Mouse (Mus musculus): ENCODE measurements around the gene Slc25a39. TPM values are rescaled to one million over a fixed set of nuclear protein-coding genes. Genes with fewer than 3 reads are reported as not detected.

Gene Slc25a39
- total and polyA plus RNA-seq, 3 experiments, result 108 to 226 (median 199) TPM

DNA sequence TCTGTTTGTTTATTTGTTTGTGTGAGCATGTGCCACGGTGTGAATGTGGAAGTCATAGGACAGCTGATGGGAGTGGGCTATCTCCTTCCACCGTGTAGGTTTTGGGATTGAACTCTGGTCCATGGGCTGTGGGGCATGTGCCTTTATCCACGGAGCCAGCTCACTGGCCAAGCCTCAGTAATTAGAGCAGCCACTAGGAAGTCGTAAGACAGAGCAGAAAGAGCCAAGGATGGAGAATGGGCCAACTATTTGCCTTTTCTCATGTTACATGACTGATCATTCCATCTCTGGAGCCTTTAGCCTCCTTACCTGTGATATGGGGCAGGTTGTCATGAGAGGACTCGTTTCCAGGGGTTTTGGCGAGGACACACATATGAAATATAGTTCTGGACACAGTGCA lies 11.5 kb downstream of the Slc25a39 start:
- Histone ChIP-seq H3K4me2 (ENCODE audit: insufficient read depth, low read depth, poor library complexity, severe bottlenecking) (no peak overlapping the region), H3K27ac (ENCODE audit: insufficient read depth, low read depth) (no peak overlapping the region), H3K9me3 (replicated peaks; ENCODE audit: low read length) (no peaks in the 10 kb centered on the region), H3K4me1 (ENCODE audit: control insufficient read depth in 1 of 2, insufficient read depth in 2 of 2) (peaks cover 13 to 18% of the 10 kb centered on the region in 2 experiments; a peak in 3 of 4 replicates), H3K36me3 (replicated peaks in 1 of 2; ENCODE audit: control insufficient read depth in 1 of 2, insufficient read depth in 1 of 2, low read length in 1 of 2) (peaks cover 6 to 16% of the 10 kb centered on the region in 2 experiments), H3K9ac (ENCODE audit: insufficient read depth, low read depth) (no peak overlapping the region), H3K4me3 (replicated peaks in 1 of 3; ENCODE audit: low read depth in 2 of 3, low read length in 2 of 3, poor library complexity in 1 of 3) (no peak overlapping the region), H3K27me3 (replicated peaks) (peaks cover 53% of the 10 kb centered on the region), H3K79me2 (replicated peaks; ENCODE audit: control insufficient read depth, extremely low read depth, insufficient read depth, poor library complexity, severe bottlenecking) (no peaks in the 10 kb centered on the region)
- dilution Hi-C loops (cut with MboI; ENCODE audit: extremely low pct_ligation_motif_present, extremely low pct_unique_long_range_greater_than_20kb, low sequenced_read_pairs), result no loop called here
- TF ChIP-seq SMC3 (IDR thresholded peaks at IDR 0.05; ENCODE audit: low read depth, low read length) (no peak), PAX5 (IDR thresholded peaks at IDR 0.05; ENCODE audit: low read length) (no peak), POLR2A (IDR thresholded peaks at IDR 0.05; ENCODE audit: low read depth, low read length) (no peak), ZNF384 (IDR thresholded peaks at IDR 0.05; ENCODE audit: low read depth, low read length) (no peak), NRF1 (IDR thresholded peaks at IDR 0.05; ENCODE audit: low read depth, low read length) (no peak), E2F4 (IDR thresholded peaks at IDR 0.05; ENCODE audit: insufficient replicate concordance, low read depth, low read length) (no peak), POLR2AphosphoS2 (IDR thresholded peaks at IDR 0.05; ENCODE audit: low read depth, low read length) (no peak), ZC3H11A (IDR thresholded peaks at IDR 0.05; ENCODE audit: low read depth, low read length) (no peak), NELFE (IDR thresholded peaks at IDR 0.05; ENCODE audit: low read depth, low read length) (no peak), JUND (conservative IDR thresholded peaks at IDR 0.05; ENCODE audit: low read depth, low read length) (no peak), BHLHE40 (IDR thresholded peaks at IDR 0.05; ENCODE audit: low read depth, low read length) (no peak), RAD21 (IDR thresholded peaks at IDR 0.05; ENCODE audit: low read depth, low read length) (no peak)
- in situ Hi-C loops (cut with MboI; ENCODE audit: low pct_ligation_motif_present, low pct_unique_long_range_greater_than_20kb, low sequenced_read_pairs), result no loop called here
- DNase-seq (ENCODE audit: extremely low read depth), result no peak

DNA sequence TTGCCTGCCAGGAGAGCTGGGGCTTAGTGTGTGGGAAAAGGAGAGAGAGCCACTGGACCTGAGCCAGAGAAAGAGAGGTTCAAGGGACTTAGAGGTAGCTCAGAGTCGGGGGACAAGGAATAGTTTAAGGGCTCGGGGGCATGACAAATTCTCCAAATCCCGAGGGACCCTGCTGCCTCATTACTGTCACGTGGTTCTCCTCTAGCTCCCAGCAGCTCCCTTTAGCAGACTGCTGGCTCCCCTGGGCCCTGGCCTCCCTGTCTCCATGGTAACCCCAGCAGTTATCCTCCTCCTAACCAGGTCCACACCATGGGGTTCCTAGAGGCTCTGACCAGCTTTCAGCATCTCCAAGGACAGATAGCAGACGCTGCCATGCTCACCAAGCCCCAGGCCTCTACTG lies 12.5 kb downstream of the Slc25a39 start:
- H3K79me2 ChIP-seq (replicated peaks; ENCODE audit: control insufficient read depth, extremely low read depth, insufficient read depth, poor library complexity, severe bottlenecking), result no peaks in the 10 kb centered on the region
- no peak overlapping the region for H3K4me3 ChIP-seq (replicated peaks in 1 of 3; ENCODE audit: low read depth in 2 of 3, low read length in 2 of 3, poor library complexity in 1 of 3)
- H3K4me1 ChIP-seq (ENCODE audit: control insufficient read depth in 1 of 2, insufficient read depth in 2 of 2), result peaks cover 13 to 18% of the 10 kb centered on the region in 2 experiments; a peak in 3 of 4 replicates
- H3K9me3 ChIP-seq (replicated peaks; ENCODE audit: low read length), result no peaks in the 10 kb centered on the region
- TF ChIP-seq TCF12 (IDR thresholded peaks at IDR 0.05; ENCODE audit: low read depth, low read length) (no peak), EP300 (IDR thresholded peaks at IDR 0.05; ENCODE audit: low read length) (no peak), E2F4 (IDR thresholded peaks at IDR 0.05; ENCODE audit: insufficient replicate concordance, low read depth, low read length) (no peak), JUN (IDR thresholded peaks at IDR 0.05; ENCODE audit: insufficient read depth, low read depth, low read length) (no peak), POLR2A (IDR thresholded peaks at IDR 0.05; ENCODE audit: low read depth, low read length) (no peak), ZKSCAN1 (IDR thresholded peaks at IDR 0.05; ENCODE audit: borderline replicate concordance, low read depth, low read length) (no peak)
- H3K9ac ChIP-seq (ENCODE audit: insufficient read depth, low read depth), result no peak overlapping the region
- no peak for DNase-seq (ENCODE audit: extremely low read depth)
- peaks cover 6 to 8% of the 10 kb centered on the region in 2 experiments for H3K36me3 ChIP-seq (replicated peaks in 1 of 2; ENCODE audit: control insufficient read depth in 1 of 2, insufficient read depth in 1 of 2, low read length in 1 of 2)
- in situ Hi-C loops (cut with MboI; ENCODE audit: low pct_ligation_motif_present, low pct_unique_long_range_greater_than_20kb, low sequenced_read_pairs), result no loop called here
- H3K27ac ChIP-seq (ENCODE audit: insufficient read depth, low read depth), result no peak overlapping the region
- H3K27me3 ChIP-seq (replicated peaks), result peaks cover 63% of the 10 kb centered on the region
- H3K4me2 ChIP-seq (ENCODE audit: insufficient read depth, low read depth, poor library complexity, severe bottlenecking), result no peak overlapping the region
- dilution Hi-C loops (cut with MboI; ENCODE audit: extremely low pct_ligation_motif_present, extremely low pct_unique_long_range_greater_than_20kb, low sequenced_read_pairs), result no loop called here

Measured in CH12.LX (cell line).